Mouse (Mus musculus) ovary, postnatal 14 days (tissue): ENCODE measurements at regions not wholly inside any gene's neighbourhood (a gene's known extent, or its start where the extent isn't known, plus 50 kb on each side); places are given as distances from the start of the nearest gene placed in this dataset.

Experiments
- DNase-seq: peaks from one replicate; pipeline ENCODE4 v3.0.0; 2022; ENCODE audit warnings: low spot score

DNA sequence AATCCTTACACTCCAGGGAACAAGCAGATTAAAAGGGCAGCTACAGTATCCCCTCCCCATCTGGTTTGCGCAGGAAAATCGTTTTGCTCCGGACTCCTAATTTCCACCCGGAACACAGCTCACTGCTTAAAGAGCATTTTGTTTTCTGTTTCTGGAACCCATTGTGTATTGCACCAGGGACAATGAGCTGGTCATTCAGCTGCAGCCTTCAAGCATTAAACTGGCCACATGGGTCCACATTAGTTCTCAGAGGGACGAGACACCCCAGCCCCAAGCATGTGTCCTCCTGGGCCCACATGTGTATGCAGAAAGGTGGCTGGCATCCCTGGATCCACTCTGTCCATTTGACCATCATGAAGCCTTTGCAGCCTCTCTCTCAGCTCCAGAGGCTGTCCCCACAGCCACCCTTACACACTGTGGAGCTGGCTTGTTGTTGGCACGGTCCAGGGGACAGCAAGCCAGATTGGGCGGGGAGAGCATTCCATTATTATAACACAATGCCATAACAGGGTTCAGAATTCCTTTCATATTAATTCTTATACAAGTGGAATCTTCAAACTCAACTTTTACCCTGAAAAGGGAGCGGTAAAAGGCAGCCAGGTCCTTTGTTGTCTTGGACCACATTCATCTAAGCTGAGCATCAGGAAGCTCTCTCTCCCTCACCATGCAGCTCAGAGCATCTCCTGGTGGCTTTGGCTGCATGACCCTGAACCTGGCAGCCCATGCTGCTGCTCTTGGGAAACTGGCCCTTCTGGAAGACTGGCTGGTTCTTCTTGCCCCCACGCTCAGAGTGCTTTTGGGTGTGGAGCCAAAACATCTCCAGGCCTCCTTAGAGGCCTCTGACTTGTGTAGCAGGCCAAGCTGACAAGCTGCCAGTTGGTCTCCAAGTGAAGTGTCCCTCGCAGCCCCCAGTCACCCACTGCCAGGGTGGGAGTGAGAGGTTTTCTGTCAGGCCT, 373.4 kb downstream of the Foxo1 start:
- DNase-seq, result peak; percentile 42

DNA sequence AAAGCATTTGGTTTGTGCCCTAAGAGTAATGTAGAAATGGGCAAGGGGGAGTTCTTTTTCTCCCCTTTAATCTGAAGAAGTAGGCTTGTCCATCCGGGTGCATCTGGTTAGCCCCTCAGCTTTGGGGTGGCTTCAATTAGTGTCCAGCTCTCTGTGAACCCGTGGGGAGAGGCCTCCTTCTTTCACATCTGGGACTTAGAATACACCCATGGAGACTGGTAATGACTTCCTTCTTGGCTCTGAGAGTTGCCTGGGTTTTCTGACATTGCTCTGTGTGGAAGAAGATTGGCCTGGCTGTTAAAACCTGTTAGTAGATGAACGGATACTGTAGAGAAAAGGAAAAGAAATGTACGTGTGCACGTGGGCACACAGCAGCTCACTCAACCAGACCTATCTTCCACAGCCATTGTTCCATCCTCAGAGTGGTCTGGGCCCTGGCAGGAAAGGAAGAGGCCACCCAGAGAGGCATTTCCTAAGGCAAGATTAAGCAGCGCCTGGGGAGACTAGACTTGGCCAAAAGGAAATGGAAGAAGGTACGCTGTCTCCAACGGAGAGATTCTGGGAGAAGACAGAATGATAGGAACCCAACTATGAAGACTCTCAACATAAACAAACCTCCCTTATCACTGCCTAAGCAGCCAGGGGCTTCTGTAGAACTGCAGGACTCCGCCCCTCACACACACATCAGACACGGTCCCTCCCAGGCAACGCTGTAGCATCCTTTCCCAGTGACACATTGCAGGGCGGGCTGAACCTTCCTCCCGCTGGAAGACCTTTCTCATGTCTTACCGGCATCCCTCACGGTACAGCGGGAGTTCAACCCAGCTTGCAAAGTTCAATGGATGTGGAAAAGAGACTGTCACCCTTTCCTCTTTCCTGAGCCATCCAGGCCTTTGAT, 372.4 kb downstream of the Foxo1 start:
- DNase-seq, result no peak

DNA sequence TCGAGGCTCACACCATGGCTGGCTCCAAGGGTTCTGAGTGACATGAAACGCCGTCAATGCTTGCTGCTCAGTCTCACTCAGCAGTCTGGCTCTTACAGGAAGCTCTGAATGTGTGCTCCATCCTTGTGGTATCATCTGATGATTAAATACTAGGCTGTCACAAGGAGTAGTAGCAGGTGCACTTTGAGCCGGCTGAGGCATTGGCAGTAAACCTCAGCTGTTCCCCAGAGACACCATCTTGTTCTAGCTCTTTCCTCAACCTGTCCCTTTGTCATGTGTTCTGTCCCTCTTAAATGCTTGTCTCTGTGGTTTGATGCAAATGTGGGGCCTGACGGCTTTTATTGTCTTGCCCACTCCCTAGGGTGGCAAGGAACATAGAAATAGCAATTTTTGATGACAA, 370.7 kb downstream of the Foxo1 start:
- DNase-seq, result no peak

DNA sequence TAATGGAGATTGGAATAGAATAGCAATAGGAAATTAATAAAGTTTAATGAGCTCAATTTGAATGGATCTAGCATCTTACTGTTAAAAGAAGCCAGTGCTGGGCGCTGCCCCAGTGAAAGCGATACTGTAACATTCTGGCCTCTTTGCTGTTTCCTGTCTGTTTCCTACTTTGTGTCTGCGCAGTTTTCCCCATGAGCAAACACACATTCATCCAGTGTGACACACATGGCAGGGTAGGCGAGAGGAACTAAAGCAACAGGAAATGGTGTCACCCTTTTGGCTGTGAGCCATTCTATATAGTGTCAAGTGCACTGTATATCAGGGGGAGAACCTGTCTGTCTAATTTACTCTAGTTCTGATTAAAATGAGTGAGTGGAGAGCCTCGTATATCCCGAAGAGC, 366.2 kb downstream of the Foxo1 start:
- DNase-seq, result no peak

- DNase-seq, result no peak
These were observed 365.5 kb downstream of the Foxo1 start for GRCm38 (mm10) chr3:52633491-52634100.

- no peak for DNase-seq
These were observed 364.5 kb downstream of the Foxo1 start for GRCm38 (mm10) chr3:52632635-52633034.

- DNase-seq, result no peak
These were observed 362.1 kb downstream of the Foxo1 start for GRCm38 (mm10) chr3:52630209-52630608.

GRCm38 (mm10) chr3:52625125-52625524, 357.0 kb downstream of the Foxo1 start:
- no peak for DNase-seq

DNA sequence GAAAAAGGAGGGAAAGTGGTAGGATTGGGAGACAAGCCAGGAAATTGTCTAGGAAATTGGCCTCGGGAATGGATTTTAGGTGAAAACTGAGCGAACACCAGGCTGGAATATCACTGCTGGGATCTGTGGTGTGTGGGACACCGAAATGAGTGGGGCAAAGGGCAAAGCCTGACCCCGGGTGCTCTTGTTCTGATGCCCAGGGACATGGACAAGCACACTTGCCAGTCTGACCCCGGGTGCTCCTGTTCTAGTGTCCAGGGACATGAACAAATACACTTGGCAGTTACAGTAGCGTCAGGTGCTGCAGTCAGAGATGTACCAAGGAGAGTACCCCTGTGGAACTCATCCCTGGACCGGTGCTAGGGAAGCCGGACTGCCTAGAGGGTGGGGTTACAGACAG, 354.4 kb downstream of the Foxo1 start:
- DNase-seq, result no peak

- no peak for DNase-seq
These were observed 353.8 kb downstream of the Foxo1 start for GRCm38 (mm10) chr3:52621936-52622335.

GRCm38 (mm10) chr3:52618925-52619224, 350.7 kb downstream of the Foxo1 start:
- DNase-seq, result no peak

- DNase-seq, result no peak
These were observed 350.2 kb downstream of the Foxo1 start for GRCm38 (mm10) chr3:52618212-52618924.

DNA sequence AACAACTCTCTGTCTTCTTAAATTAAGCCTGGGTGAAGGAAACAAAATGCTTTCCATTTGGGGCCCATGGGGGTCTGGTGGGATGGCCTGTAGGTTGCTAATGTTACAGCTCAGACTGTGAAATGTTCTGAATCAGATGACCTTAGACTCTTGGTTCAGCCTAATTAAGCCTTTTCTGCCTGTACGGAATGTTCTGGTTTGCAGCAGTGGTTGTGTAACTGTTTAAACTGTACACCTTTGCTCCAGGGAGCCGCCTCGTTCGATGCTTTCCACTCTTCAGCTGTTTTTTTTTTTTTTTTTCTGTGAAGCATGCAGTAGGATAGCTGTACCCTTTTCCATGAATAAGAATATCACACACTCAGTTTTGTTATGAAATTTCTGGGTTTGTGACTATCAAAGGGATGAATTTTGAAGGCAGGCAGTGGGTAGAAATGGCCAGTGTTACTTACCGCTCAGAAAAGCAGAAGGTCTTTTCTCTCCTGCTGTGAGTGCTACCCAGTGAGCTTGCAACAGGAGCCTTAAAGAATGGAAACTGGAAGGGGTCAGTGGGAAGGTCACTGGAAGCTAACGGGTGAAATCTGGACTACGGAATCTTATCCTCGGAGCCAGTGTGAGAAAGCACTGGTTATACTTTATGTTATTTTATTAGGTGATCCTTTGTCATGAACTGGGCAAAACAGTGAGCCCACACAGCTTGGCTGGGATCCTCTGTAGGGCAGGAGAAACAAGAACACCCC, 349.4 kb downstream of the Foxo1 start:
- DNase-seq, result no peak

GRCm38 (mm10) chr3:52611881-52612280, 343.7 kb downstream of the Foxo1 start:
- no peak for DNase-seq

- no peak for DNase-seq
These were observed 342.3 kb downstream of the Foxo1 start for GRCm38 (mm10) chr3:52610466-52610865.

- no peak for DNase-seq
These were observed 339.9 kb downstream of the Foxo1 start for GRCm38 (mm10) chr3:52608086-52608426.

GRCm38 (mm10) chr3:52607379-52608085, 339.4 kb downstream of the Foxo1 start:
- no peak for DNase-seq

GRCm38 (mm10) chr3:52605261-52605771, 337.2 kb downstream of the Foxo1 start:
- no peak for DNase-seq

DNA sequence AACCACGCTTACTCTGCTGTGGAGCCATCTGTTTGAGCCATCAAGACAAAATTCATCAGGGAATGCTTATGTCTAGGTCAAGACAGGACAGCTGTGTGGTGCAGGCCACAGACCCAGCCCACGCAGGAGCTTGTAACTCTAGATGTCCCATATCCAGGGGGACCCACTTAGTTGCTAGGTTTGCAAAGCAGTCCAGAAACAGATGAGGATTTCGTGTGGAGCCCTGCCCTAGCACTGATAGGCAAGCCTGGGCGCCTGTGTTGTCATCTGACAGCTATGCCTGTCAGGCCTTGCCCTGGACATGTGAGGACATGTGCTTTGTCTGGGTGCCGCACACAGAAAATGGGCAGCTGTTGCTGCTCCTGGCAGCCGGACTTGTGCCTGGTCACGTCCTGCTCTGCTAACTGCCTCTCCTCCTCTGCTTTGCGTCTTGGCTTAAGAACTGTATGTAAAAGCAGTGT, 335.1 kb downstream of the Foxo1 start:
- no peak for DNase-seq

DNA sequence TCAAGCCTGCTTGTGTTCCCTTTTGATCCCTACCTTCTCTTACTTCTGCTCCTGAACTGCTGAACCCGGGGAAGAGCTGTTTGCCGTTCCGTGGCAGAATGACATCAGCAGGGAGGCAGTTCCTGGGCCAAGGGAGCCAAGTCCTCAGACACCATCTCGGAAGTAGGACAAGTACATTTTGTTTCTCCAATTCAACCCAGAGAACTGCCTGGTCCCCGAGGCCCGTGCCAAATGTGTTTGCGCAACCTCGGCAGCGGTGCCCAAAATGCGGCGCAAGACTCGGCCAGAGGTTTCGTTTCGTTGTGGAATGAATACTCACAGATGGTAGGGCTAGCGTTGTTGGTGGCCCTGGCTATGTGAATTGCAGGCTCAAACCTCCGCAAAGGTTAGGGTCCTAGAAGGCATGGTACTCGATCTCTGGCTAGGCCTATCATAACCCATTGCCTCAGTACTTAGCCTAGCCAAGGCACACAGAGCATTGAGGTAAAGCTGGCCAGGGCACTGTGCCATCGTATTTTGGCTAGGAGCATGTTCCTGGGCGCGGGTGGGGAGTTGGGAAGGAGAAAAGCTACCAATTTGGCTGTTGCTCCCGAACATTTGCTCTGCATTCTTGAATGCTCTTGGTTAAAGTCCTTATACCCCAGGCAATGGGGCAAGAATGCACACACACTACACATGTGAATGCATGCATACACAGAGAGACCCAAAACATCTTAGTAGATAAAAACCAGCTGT, 333.0 kb downstream of the Foxo1 start:
- DNase-seq, result peak; percentile 34
